Mouse (Mus musculus) lung, postnatal 25 days (tissue): Measurements from ENCODE around the gene Cep104.
A peak's percentile ranks its signal among the peaks of the same experiment; 100 is the strongest.

ENCODE experiments used
- DNase-seq: peaks from one replicate; pipeline ENCODE4 v3.0.0; 2022; ENCODE audit warnings: low spot score

The Cep104 gene

DNA sequence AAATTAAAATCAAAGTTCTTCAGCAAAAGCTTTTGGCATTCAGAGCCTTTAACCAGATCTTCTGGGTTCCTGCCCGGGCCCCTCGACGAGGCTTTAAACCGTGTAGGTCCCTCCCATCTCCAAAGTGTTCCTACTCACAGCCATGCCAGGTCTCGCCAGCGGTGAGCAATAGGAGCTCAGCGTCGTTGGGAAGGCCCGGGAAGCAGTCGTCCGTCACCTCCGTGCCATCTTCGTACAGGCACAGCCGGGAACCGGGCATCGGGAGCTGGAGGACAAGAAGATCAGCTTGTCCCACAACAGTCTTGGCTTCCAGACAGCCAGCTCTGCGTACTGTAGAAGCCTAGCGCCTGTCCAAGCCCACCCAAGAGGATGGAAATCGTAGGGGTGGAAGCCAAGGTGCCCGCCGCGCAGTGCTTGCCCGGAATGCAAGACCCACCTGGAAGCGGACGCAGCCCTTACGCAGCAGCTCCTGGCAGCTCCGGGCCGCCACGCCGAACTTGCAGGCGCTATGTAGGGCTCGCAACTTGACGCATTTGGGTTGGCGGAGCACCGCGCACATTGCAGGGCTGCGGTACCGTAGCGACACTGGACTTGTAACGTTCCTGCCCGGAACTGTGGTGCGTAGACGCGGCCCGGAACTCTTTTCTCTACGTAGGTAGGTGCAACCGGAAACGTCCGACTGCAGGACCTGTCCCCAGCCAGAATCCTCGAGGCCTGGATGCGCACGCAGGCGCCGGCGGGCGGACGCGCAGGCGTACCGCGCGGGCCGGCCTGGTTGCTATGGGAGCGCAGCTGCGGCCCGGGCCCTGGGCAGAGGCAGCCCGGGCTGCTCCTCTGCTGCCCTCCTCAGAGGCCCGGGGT, at the start of gene Cep104, which contains the start of gene Dffb:
TSS of gene Cep104 (plus strand) at position 764 of the 861 bp plus-strand sequence.
TSS of gene Dffb (minus strand) at position 696 of the 861 bp plus-strand sequence.
- DNase-seq = peak; percentile 92

DNA sequence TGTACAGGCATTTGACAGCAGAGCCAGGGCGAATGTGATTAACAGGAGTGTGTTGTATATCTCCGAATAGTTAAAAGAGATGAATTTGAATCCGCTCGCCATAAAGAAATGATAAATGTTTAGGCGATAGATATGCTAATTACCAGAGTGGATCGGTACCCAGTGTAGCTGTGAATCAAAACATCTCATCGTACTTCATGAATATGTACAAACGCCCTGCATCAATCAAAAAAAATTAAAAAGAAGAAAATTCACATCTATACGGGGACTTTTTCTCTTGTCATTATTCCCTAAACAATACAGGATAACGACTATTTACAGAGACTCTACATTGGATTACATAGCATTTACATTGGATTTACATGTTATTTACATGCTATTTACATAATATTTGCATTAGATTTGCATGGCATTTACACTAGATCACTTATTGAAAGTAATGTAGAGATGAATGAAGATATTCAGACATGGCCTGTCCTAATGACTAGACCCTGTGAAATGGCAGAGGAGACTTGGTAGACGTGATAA, 46.2 kb upstream of the Cep104 start:
- no peak for DNase-seq

DNA sequence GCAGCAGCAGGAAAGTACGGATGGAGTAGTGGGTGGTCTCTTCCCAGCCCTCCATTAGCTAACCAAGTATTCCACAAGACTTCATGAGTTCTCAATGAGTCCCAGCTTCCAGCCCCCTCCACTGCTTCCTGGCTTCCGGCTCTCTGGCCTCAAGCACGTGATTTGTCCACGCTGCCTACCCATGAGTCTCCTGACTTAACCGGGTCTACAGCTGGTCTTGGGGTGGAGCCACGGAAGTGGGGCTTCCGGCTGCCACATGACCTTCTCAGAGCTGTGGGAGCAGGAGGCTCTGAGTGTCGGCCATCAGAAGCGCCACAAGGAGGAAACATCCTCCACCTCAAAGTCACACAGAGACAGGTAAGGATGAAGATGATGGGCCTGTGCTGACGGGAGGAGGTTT, 45.6 kb upstream of the Cep104 start:
- DNase-seq = no peak

DNA sequence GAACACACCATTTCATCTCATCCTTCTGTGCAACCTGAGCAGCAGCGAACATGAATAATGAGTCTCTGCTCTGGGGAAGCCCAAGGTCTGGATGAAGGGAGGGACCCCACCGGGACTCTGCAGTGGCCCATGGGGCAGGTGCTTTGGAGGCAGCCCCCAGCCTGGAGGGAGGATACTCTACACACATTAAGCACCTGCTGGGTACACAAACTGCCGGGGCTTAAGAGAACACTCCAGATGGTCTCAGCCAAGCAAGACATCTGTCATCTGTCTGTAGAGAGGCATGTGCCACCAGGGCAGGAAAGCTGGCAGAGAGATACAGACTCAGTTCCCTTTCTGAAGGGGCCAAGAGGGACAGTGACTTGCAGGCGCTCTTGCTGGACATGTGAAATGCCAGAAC, 45.1 kb upstream of the Cep104 start:
- no peak for DNase-seq

DNA sequence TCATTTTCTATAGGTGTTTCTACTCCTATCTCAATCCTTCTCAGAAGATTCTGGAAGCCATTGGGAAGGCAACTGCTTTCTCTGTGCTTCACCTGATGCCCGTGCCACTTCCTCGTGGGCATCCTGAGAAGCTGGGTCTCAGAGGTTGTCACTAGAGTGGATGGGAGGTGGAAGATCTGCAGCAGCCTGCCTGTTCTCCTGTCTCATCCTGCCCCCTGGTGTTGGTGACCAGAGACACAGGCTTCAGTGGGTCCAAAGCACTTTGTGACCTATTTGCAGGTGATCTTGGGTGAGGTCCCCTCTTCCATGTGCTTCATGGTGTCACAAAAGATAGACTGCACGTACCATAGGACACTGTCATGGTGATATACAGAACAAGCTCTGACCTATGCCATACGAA, 31.8 kb upstream of the Cep104 start:
- no peak for DNase-seq

DNA sequence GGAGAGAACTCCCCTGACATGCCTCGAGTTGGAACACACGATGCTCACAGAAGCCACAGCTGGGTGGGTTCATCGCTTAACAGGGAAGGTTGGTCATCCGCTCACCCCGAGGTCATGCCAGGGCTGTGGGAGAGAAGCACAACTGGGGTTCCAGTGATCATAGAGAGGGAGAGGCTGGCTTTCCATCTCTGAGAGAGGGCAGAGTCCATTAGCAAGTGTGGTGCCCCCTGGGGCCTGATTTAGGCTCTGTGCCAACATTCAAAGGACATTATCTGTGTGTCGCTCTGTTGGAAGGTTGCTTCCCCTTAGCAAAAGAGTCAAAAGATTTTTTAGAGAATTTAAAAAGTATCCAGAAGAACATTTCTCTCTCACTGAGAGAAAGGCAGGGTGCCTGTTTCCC, 30.7 kb upstream of the Cep104 start:
- no peak for DNase-seq

DNA sequence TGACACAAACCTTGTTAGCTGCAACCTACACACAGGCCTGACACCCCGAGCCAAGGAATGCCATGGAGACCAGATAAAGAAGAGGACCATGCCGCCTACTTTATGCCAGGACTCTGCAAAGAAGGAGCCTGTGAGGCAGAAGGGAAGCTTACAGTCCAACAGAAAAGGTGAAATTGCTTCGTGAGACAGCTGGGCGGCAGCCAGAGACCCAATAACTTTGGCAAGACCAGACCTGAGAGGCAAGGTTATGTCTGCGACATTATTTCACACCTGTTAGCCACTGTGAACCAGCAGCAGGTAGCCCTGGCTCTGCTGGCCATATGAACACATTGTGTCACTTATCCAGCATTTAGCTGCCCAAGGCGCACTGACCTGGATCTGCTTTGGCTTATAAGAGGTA, 29.3 kb upstream of the Cep104 start:
- no peak for DNase-seq

DNA sequence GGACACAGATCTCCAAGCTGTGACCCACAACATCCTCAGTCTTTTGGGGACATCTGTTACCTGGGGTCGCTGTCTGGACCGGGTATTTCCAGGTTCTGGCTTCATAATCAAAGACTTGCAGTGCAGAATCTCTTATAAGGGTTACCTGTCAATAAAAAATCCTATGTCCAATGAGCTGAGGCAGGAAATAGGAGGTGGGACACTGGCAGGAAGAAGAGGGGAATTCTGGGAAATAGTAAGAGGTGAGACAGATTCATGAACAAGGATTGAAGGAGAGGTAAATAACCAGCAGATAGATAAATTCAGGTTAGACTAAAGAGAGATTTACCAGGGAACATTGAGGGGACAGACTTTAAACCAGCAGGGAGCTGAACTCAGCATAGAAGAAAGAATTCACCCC, 24.6 kb upstream of the Cep104 start:
- DNase-seq = no peak

DNA sequence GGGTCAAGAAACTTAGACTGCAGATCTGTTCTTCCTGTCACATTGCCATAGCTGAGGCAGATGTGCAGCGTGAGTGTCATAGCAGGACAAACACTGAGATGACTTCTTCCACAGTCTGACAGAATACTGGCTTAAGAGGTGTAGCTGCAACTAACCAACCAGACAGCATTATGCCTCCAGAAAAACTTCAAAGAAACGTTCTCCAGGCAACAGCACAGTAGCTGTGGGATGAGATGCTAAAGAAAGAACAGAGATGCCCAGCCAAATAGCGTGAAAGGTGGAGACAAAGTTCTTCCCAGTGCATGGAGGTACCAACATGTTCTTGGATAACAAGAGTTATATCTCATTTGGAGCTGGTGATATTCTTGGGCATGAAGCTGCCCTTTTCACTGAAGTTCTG, 23.8 kb upstream of the Cep104 start:
- no peak for DNase-seq

DNA sequence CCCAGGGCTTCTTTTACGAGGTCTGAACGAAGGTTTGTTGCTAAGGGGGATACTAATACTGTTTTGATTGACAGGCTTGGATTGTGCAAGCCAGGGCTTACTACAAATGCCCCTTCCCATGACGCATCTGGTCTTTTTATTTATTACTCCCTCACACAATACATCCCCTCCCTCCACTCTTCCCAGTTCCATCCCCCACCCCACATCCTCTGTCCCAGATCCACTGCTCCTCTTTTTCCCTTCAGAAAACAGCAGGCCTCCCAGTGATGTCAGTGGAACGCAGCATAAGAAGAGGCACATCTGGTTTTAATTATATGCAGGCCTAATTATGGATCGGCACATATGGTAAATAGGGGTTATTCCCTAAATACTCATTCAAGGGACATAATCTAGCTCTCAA, 23.3 kb upstream of the Cep104 start:
- DNase-seq = no peak

DNA sequence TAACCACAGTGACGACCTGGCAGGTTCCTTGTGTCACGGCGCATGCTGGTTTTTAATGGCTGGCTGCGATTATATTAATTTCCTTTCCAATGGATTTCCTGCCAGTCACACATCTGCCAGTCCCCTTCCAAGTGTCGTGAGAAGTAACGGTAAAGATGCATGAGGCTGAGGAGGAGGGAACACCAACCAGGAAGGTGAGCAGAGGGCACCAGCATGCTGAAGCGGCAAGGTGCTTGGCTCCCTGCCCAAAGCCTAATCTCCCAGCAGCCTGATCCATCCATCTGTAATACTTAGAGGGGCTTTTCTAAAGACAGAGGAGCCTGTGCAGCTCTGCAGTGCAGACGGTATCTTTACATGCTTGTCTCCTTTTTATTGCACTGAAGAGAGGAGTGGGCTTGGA, 19.3 kb upstream of the Cep104 start:
- DNase-seq = no peak

DNA sequence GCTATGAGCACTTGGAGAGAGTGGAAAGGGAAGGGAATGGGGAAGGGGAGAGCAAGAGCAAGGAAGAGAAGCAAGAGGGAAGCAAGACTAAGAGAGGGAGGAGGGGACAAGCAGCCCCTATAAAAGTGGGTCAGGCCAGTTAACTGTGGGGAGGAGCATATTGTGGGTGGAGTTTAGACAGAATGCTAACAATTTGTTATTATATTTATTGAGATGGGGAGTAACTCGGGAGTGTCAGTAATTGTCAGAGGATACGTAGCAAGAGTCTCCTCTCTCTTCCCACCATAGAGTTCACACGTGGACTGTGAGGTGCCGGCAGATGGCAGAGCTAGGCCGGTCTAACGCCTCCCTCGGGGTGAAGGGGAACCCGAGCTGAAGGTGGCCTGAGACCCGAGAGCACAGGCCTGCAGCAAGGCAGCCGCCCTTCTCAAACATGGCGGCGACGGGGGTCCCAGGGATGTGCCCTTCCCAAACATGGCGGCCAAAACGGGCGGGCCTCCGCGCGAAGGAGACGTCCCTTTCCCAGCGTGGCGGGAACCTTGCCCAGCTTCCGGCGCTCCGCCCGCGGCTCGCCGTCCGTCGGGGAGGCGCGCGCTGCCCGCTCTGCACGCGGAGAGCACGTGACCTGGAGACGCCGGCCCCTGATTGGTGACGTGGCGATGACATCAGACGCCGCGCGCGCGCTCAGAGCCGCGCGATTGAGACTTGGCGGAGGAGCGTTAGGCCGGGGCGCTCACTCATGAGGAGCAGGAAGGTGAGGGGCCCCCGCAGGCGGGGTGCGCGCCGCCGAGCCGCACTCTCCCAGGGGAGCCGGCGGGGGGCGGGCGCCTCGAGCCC, 18.2 kb upstream of the Cep104 start, which contains the start of gene A430005L14Rik:
TSS of gene A430005L14Rik (plus strand) at position 669 of the 837 bp plus-strand sequence.
- peak; percentile 96 for DNase-seq

DNA sequence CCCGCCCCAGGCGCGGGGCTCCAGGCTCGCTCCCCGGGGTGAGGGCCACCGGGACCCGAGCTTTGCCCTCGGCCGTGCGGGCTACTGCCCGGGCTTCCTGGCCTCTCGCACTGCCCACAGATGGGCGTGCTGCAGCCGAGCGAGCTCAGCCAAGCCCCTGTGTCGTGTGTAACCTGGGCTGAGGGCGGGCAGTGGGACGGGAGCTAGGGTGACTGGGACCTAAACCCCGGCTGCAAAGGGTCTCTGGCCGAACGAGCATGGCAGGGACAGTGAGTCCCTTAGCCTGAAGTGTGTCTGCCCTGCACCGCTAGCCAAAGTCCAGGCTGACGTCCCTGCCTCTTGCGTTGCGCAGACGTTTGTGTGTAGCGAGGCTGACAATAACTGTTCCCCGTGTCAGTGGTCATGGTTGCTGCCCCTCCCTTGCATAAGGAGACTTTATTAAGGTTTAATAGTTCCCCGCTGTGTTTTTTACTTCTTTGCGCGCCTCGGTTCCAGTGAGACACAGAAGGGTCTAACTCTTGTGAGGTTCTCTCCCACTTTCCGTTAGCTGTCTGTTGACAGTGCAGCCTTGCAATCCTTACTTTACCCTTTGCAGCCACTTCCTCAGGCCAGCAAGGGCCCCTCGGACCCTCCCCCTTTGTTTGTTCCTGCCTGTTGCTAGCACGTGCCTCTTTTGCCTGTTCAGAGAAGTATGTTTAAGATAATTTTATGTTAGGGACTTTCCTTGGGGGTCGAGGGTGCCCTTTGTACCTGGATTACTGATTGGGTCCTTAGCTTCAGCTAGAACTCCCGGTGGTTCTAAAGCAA, 17.3 kb upstream of the Cep104 start:
- no peak for DNase-seq

DNA sequence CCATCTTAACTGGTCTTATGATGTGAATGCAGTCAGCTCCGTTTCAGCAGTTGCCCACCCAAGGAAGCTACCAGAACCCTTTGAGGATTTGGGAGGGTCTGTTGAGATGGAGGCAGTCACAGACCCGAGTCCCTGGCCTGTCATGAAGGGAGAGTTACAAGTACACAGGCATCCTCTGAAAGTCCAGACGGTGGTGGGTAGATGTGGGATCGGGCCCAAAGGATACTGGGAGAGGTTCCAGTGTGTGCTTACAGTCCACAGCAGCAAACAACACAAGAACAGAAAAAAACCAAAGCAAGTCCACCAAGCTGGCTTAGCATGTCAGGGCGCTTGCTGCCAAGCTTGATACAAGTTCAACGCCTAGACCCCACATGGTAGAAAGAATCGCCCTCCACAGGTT, 12.4 kb upstream of the Cep104 start:
- DNase-seq = no peak

DNA sequence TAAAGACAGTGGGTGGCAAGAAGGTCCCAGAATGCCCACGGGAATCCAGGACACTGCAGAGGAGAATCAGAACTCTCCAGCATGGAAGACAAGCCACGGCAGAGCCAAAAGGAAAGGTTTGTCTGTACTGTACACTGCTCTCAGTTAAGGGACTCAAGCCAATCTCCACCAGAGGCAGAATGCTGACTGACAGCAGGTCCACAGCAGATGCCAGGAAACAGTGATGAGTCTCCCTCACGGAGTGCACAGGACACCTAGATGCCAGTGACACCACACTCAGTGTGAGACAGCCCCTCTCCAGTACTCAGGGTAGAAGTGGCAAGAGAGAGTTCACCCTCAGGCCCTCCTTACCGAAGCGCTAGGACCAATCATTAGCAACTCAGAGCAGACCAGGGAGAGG, 8.3 kb upstream of the Cep104 start:
- DNase-seq = no peak

DNA sequence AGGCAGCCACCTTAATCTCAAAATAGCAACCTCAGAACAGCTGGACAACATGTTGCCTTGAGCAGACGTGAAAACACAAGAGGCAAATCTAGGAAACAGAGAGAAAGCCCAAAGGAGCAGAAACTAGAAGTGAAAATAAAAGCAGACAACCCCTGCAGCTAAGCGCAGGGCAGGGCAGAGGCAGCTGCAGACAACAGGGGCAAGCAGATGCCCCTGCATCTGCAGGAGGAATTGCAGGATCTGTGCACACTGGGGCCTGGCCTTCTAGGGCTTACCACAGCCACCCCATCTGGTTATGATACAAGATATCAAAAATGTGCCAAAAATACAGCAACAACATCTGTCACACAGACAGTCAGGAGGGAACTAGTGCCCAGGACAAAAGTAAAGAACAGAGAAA, 7.4 kb upstream of the Cep104 start:
- DNase-seq = no peak

DNA sequence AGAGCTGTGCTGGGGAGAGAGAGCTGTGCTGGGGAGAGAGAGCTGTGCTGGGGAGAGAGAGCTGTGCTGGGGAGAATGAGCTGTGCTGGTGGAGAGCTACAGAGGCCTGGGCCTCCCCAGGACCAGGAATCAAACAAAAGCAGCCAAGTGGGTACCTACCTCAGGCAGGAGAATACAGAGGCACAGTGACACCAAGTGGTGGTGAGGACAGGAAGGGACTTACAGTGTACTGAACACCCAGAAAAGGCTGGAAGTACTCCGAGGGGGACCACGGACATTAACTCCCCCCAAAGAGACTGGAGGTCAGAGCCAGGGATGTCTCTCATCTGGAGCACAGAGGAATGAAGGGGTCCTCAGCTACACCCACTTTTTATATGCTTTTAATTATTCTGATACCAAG, 6.9 kb upstream of the Cep104 start:
- no peak for DNase-seq

DNA sequence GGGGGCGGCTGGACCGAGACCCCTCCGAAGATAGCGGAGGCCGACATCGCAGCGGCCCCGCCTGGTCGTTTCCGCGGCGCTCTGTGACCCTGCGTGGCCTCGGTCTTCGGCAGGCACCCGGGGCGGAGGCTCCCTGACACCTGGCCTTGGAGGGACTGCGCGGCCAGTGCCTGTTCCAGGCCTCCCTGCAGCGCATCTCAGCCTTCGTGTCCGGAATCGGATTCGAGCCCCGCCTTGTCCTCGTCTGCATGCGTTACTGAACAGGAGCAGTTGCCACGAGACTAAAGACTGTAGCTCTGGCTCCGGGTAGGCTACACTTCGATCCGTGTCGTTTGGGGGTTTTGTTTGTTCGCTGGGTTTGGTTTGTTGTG, 283 bp downstream of the Cep104 start:
- peak; percentile 14 for DNase-seq

DNA sequence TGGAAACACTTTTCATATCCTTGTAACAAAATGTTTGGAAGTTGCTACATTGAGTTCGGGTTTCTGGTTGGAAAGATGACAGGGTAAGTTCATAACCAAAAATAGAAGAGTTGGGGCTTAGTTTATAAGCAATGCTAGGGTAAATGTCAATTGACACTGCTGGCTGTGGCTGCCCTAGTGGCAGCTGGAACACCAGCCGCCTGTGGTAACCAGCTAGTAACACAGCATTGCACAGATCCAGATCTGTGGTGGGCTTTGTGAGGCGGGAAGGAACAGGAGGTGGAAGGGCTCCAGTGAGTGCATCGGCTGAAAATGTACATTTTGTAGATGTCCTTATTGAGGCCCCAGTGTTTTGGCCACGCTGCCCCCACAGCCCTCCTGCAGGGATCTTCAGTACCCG, 774 bp downstream of the Cep104 start:
- DNase-seq = no peak

DNA sequence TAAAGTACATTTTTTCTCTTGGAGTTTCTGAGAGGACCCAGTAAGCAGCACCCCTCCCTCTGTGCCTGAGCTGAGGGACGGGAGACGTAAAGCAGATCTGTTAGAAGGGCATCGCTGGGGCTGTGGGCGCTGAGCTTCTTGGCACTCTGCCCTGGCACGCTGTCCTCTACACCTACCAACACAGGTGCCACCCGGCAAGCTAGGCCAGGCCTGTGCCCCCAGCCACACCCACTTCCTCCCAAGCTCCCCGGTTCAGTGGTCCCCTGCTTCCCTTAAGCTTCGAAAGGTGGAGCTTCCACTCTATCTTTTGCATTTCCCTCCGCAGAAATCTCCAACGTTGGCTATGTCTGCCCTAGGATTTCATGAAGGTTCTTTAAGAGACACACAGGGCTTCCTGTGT, 4.2 kb downstream of the Cep104 start:
- DNase-seq = no peak

DNA sequence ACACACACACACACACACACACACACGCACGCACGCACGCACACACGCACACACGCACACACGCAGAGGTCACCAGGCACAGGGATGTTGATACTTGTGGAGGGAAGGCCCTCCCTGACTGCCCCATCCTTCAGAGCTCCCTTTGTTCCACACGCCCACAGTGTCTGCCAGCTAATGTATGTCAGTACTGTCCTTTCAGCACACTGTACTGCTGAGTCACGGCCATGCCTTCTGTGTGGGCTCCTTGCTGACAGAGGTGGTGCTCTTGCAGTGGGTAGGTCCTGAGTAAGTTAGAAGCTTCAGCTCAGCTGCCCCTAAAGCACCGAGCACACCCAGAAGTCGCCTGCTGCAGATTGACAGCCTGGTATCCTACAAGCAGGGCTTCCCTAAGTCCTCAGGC, 5.5 kb downstream of the Cep104 start:
- DNase-seq = no peak

DNA sequence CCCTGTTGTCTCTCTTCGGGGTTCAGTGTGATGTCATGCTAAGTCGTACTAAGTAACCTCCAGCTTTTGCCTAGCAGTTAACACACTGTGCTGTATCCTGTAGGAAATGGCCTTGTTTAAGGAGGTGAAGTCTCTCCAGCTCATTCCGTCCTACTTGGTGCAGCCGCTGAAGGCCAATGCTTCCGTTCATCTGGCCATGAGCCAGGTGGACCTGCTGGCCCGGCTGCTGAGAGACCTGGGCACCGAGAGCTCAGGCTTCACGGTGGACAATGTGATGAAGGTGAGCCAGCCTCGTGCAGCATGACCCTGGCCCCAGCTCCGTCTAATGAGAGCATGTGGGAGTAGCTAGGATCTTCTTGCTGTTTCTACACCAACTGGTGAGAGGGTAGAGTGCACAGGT, 17.7 kb downstream of the Cep104 start:
- no peak for DNase-seq
